Mouse (Mus musculus): ENCODE measurements around the gene Chsy1.

DNA sequence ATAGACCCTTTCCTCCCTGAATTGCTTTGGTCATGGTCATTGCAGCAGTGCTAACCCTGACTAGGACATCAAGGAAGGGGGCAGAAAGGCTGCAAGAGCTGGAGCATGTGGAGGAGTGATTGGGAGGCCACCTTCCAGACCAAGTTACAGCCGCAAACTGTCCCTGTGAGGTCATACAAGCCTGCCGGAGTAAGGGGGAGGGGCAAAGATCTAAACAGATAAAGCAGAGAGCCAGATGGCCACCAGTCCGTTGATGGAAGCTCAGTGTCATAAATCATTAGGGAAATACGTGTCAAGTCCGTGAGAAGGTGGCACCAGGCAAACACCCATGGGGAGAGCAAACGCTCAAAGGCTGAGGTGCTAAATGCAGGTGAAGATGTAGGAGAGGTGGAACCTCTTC lies 105.2 kb downstream of the Chsy1 start:
- TF ChIP-seq POLR2A (IDR thresholded peaks at IDR 0.05; ENCODE audit: borderline replicate concordance, insufficient read depth, low read length) = no peak
- TF ChIP-seq CTCF (IDR thresholded peaks at IDR 0.05; ENCODE audit: borderline replicate concordance, insufficient read depth, low read depth, low read length) = no peak
